Mouse (Mus musculus) ovary, adult 18-20 months (tissue): ENCODE results near the gene Xrcc1.
A peak's percentile ranks its signal among the peaks of the same experiment; 100 is the strongest.

Experiments
- DNase-seq: peaks from one replicate; pipeline ENCODE4 v3.0.0; 2022; ENCODE audit warnings: low spot score, mixed read lengths

Xrcc1 gene

GRCm38 (mm10) chr7:24565627-24566026 is 19.5 kb downstream of the Xrcc1 start:
- no peak for DNase-seq

- no peak for DNase-seq
Observed at GRCm38 (mm10) chr7:24566206-24566605, 20.1 kb downstream of the Xrcc1 start.

GRCm38 (mm10) chr7:24568512-24568911 is 22.4 kb downstream of the Xrcc1 start:
- no peak for DNase-seq

- DNase-seq: no peak
Observed at GRCm38 (mm10) chr7:24571071-24571470, 25.0 kb downstream of the Xrcc1 start.

GRCm38 (mm10) chr7:24572455-24572854 is 26.4 kb downstream of the Xrcc1 start:
- no peak for DNase-seq

GRCm38 (mm10) chr7:24574224-24574796 is 28.2 kb downstream of the Xrcc1 start:
- no peak for DNase-seq

- DNase-seq: no peak
Observed at GRCm38 (mm10) chr7:24577811-24578210, 31.7 kb downstream of the Xrcc1 start.

GRCm38 (mm10) chr7:24584876-24585275 is 38.8 kb downstream of the Xrcc1 start:
- DNase-seq: no peak

- no peak for DNase-seq
Observed at GRCm38 (mm10) chr7:24585995-24586394, 39.9 kb downstream of the Xrcc1 start.

- no peak for DNase-seq
Observed at GRCm38 (mm10) chr7:24586828-24587227, 40.7 kb downstream of the Xrcc1 start.

- no peak for DNase-seq
Observed at GRCm38 (mm10) chr7:24587330-24588105, 41.4 kb downstream of the Xrcc1 start, which contains the start of the genes Ethe1 and Zfp575. Ethe1 (plus strand) TSS chr7:24587543. Zfp575 (minus strand) TSS chr7:24587641.

GRCm38 (mm10) chr7:24588336-24588735 is 42.2 kb downstream of the Xrcc1 start:
- no peak for DNase-seq

GRCm38 (mm10) chr7:24591735-24592134 is 45.6 kb downstream of the Xrcc1 start:
- DNase-seq: no peak

- no peak for DNase-seq
Observed at GRCm38 (mm10) chr7:24592163-24592562, 46.1 kb downstream of the Xrcc1 start.

- DNase-seq: no peak
Observed at GRCm38 (mm10) chr7:24592781-24593180, 46.7 kb downstream of the Xrcc1 start.

- peak; percentile 71 for DNase-seq
Observed at GRCm38 (mm10) chr7:24593621-24594308, 47.7 kb downstream of the Xrcc1 start.

- DNase-seq: no peak
Observed at GRCm38 (mm10) chr7:24594309-24594803, 48.3 kb downstream of the Xrcc1 start.

- no peak for DNase-seq
Observed at GRCm38 (mm10) chr7:24595464-24595863, 49.4 kb downstream of the Xrcc1 start.

GRCm38 (mm10) chr7:24598121-24598520 is 52.0 kb downstream of the Xrcc1 start:
- no peak for DNase-seq

GRCm38 (mm10) chr7:24599211-24600067 is 53.4 kb downstream of the Xrcc1 start:
- no peak for DNase-seq

GRCm38 (mm10) chr7:24600941-24601597 is 55.0 kb downstream of the Xrcc1 start:
- peak; percentile 88 for DNase-seq
